Mouse (Mus musculus): ENCODE measurements around the gene Chaf1a. TPM values are rescaled to one million over a fixed set of nuclear protein-coding genes. Genes with fewer than 3 reads are reported as not detected.
"Not testable (repeated sequence)": the region's sequence is repeated elsewhere in the genome, so short reads cannot be mapped to it uniquely, and the experiment has no call there.

Chaf1a gene
- polyA plus RNA-seq, 1 experiment, result 33.6 TPM

DNA sequence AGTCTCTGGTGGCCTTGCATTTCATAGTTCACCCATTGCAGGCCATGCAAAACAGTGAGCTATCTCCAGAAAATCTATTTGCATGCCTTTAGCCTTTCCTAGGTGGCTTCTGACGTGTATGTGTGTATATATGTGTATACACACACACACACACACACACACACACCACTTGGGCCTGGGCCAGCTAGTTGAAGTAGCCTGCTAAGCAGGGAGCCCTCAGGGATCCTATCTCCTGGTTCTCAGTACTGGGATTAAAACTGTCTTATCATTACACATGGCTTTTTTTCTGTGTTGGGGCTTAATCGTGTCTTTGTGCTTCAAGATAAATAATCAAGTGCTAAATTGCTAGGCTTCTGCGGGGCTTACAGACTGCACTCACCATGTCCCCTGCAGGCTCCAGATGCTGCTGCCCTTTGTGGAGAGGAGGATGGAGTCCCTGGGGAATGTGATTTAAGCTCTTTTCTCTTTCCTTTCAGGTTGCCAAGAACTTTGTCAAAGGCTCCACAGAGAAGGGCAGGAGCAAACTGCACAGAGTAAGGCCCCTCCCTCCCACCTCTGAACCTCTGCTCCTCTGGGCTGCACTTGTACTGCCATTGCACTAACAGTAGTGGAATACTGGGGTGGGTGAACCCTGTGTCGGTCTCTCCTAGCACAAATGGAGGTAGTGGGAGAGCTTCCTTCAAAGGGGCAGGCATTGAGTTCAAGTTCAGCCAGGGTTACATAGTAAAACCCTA is 15.9 kb downstream of the Chaf1a start:
- peaks cover 57% of the 10 kb centered on the region for H3K36me3 ChIP-seq (ENCODE audit: control insufficient read depth, insufficient read depth, low read length, poor library complexity, severe bottlenecking)

GRCm38 (mm10) chr17:56057381-56058120 is 17.3 kb downstream of the Chaf1a start:
- Histone ChIP-seq H3K27ac (ENCODE audit: insufficient read depth, low read length) (no peak overlapping the region), H3K36me3 (ENCODE audit: control insufficient read depth, insufficient read depth, low read length, poor library complexity, severe bottlenecking) (peaks cover 62% of the 10 kb centered on the region)
- no peak for TF ChIP-seq POLR2A (IDR thresholded peaks at IDR 0.05; ENCODE audit: insufficient read depth, low read length)
- TF ChIP-seq CTCF (IDR thresholded peaks at IDR 0.05; ENCODE audit: low read depth, low read length), result no peak
- no peak for TF ChIP-seq EP300 (IDR thresholded peaks at IDR 0.05; ENCODE audit: insufficient read depth, low read depth, low read length)

More for the DNA sequence above, 15.9 kb downstream of the Chaf1a start:
- H3K27me3 ChIP-seq (ENCODE audit: control insufficient read depth, insufficient read depth, low read length, poor library complexity, severe bottlenecking), result no peaks in the 10 kb centered on the region
- no peak overlapping the region for H3K9ac ChIP-seq (ENCODE audit: low read depth, poor library complexity, severe bottlenecking)
- H3K4me3 ChIP-seq (ENCODE audit: low read depth, low read length), result no peak overlapping the region
- H3K4me1 ChIP-seq (ENCODE audit: control insufficient read depth, insufficient read depth, low read length), result no peaks in the 10 kb centered on the region
- H3K9me3 ChIP-seq (replicated peaks; ENCODE audit: control insufficient read depth, insufficient read depth, low read length, poor library complexity, severe bottlenecking), result no peaks in the 10 kb centered on the region
- no peak overlapping the region for H3K27ac ChIP-seq (ENCODE audit: insufficient read depth, low read length)
- no peak for TF ChIP-seq EP300 (IDR thresholded peaks at IDR 0.05; ENCODE audit: insufficient read depth, low read depth, low read length)
- no peak for TF ChIP-seq POLR2A (IDR thresholded peaks at IDR 0.05; ENCODE audit: insufficient read depth, low read length)
- no peak for TF ChIP-seq CTCF (IDR thresholded peaks at IDR 0.05; ENCODE audit: low read depth, low read length)

GRCm38 (mm10) chr17:56062081-56062480 is 21.8 kb downstream of the Chaf1a start:
- Histone ChIP-seq H3K36me3 (ENCODE audit: control insufficient read depth, insufficient read depth, low read length, poor library complexity, severe bottlenecking) (peaks cover 85% of the 10 kb centered on the region), H3K4me3 (ENCODE audit: low read depth, low read length) (no peak overlapping the region), H3K9me3 (replicated peaks; ENCODE audit: control insufficient read depth, insufficient read depth, low read length, poor library complexity, severe bottlenecking) (no peaks in the 10 kb centered on the region), H3K27ac (ENCODE audit: insufficient read depth, low read length) (no peak overlapping the region), H3K4me1 (ENCODE audit: control insufficient read depth, insufficient read depth, low read length) (no peaks in the 10 kb centered on the region), H3K27me3 (ENCODE audit: control insufficient read depth, insufficient read depth, low read length, poor library complexity, severe bottlenecking) (no peaks in the 10 kb centered on the region), H3K9ac (ENCODE audit: low read depth, poor library complexity, severe bottlenecking) (no peak overlapping the region)
- TF ChIP-seq CTCF (IDR thresholded peaks at IDR 0.05; ENCODE audit: low read depth, low read length) (no peak), POLR2A (IDR thresholded peaks at IDR 0.05; ENCODE audit: insufficient read depth, low read length) (no peak), EP300 (IDR thresholded peaks at IDR 0.05; ENCODE audit: insufficient read depth, low read depth, low read length) (no peak)

More at GRCm38 (mm10) chr17:56057381-56058120, 17.3 kb downstream of the Chaf1a start:
- Histone ChIP-seq H3K4me1 (ENCODE audit: control insufficient read depth, insufficient read depth, low read length) (no peaks in the 10 kb centered on the region), H3K9ac (ENCODE audit: low read depth, poor library complexity, severe bottlenecking) (no peak overlapping the region), H3K4me3 (ENCODE audit: low read depth, low read length) (no peak overlapping the region), H3K27me3 (ENCODE audit: control insufficient read depth, insufficient read depth, low read length, poor library complexity, severe bottlenecking) (no peaks in the 10 kb centered on the region), H3K9me3 (replicated peaks; ENCODE audit: control insufficient read depth, insufficient read depth, low read length, poor library complexity, severe bottlenecking) (no peaks in the 10 kb centered on the region)

DNA sequence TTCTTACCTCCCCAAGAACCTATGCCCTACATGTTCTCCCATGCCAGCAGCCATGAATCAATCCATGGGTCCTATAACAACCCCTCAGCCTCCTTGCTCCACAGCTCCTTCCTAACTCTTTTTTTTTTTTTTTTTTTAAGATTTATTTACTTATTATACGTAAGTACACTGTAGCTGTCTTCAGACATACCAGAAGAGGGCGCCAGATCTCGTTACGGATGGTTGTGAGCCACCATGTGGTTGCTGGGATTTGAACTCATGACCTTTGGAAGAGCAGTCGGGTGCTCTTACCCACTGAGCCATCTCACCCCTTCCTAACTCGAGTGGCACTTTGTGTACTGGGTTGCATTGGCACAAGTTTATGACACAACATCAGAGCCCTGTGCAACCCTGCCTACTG is 25.5 kb downstream of the Chaf1a start:
- H3K9me3 ChIP-seq (replicated peaks; ENCODE audit: control insufficient read depth, insufficient read depth, low read length, poor library complexity, severe bottlenecking); H3K27me3 ChIP-seq (ENCODE audit: control insufficient read depth, insufficient read depth, low read length, poor library complexity, severe bottlenecking); H3K9ac ChIP-seq (ENCODE audit: low read depth, poor library complexity, severe bottlenecking); H3K4me3 ChIP-seq (ENCODE audit: low read depth, low read length); H3K4me1 ChIP-seq (ENCODE audit: control insufficient read depth, insufficient read depth, low read length); H3K27ac ChIP-seq (ENCODE audit: insufficient read depth, low read length): not testable (repeated sequence)
- peaks cover 69% of the 10 kb centered on the region for H3K36me3 ChIP-seq (ENCODE audit: control insufficient read depth, insufficient read depth, low read length, poor library complexity, severe bottlenecking)

- H3K36me3 ChIP-seq (ENCODE audit: control insufficient read depth, insufficient read depth, low read length, poor library complexity, severe bottlenecking), result peaks cover 61% of the 10 kb centered on the region
- no peak overlapping the region for H3K27ac ChIP-seq (ENCODE audit: insufficient read depth, low read length)
- TF ChIP-seq POLR2A (IDR thresholded peaks at IDR 0.05; ENCODE audit: insufficient read depth, low read length), result no peak
- no peak for TF ChIP-seq CTCF (IDR thresholded peaks at IDR 0.05; ENCODE audit: low read depth, low read length)
- no peak for TF ChIP-seq EP300 (IDR thresholded peaks at IDR 0.05; ENCODE audit: insufficient read depth, low read depth, low read length)
- no peaks in the 10 kb centered on the region for H3K4me1 ChIP-seq (ENCODE audit: control insufficient read depth, insufficient read depth, low read length)
- no peak overlapping the region for H3K9ac ChIP-seq (ENCODE audit: low read depth, poor library complexity, severe bottlenecking)
- no peaks in the 10 kb centered on the region for H3K9me3 ChIP-seq (replicated peaks; ENCODE audit: control insufficient read depth, insufficient read depth, low read length, poor library complexity, severe bottlenecking)
- H3K4me3 ChIP-seq (ENCODE audit: low read depth, low read length), result no peak overlapping the region
- H3K27me3 ChIP-seq (ENCODE audit: control insufficient read depth, insufficient read depth, low read length, poor library complexity, severe bottlenecking), result no peaks in the 10 kb centered on the region
These were observed 26.2 kb downstream of the Chaf1a start for GRCm38 (mm10) chr17:56066451-56066850.

DNA sequence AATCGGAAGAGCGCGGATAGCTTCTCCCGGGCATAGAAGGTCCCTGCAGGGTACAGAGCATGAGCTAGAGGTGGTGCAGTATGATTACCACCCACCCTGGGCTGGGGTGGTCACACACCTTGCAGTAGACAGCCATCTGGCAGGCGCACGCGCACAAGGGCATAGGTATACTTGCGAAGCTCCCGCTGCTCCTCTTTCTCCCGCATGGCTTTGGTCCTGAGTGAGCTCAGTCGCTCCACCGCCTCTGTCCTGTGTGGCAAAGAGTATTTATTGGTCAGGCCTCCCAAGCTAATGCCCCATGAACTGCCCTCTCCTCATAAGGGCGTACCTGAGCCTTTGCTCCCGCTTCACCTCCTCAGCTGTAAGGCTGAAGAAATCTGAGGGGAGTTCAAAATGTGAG is 28.8 kb downstream of the Chaf1a start:
- Histone ChIP-seq H3K27me3 (ENCODE audit: control insufficient read depth, insufficient read depth, low read length, poor library complexity, severe bottlenecking) (no peaks in the 10 kb centered on the region), H3K9ac (ENCODE audit: low read depth, poor library complexity, severe bottlenecking) (peak overlapping the region; percentile 19), H3K4me1 (ENCODE audit: control insufficient read depth, insufficient read depth, low read length) (no peaks in the 10 kb centered on the region), H3K27ac (ENCODE audit: insufficient read depth, low read length) (no peak overlapping the region), H3K36me3 (ENCODE audit: control insufficient read depth, insufficient read depth, low read length, poor library complexity, severe bottlenecking) (peaks cover 42% of the 10 kb centered on the region), H3K4me3 (ENCODE audit: low read depth, low read length) (peak overlapping the region; percentile 7; the same call in 1 of the 2 replicates), H3K9me3 (replicated peaks; ENCODE audit: control insufficient read depth, insufficient read depth, low read length, poor library complexity, severe bottlenecking) (no peaks in the 10 kb centered on the region)
- TF ChIP-seq EP300 (IDR thresholded peaks at IDR 0.05; ENCODE audit: insufficient read depth, low read depth, low read length), result no peak
- no peak for TF ChIP-seq CTCF (IDR thresholded peaks at IDR 0.05; ENCODE audit: low read depth, low read length)
- TF ChIP-seq POLR2A (IDR thresholded peaks at IDR 0.05; ENCODE audit: insufficient read depth, low read length), result no peak
